Mouse (Mus musculus): ENCODE results near the gene Irak3.

GRCm38 (mm10) chr10:120182887-120183286 lies 19.0 kb downstream of the Irak3 start:
- TF ChIP-seq EP300 (IDR thresholded peaks at IDR 0.05; ENCODE audit: insufficient read depth, low read depth, low read length), result no peak
- TF ChIP-seq POLR2A (IDR thresholded peaks at IDR 0.05; ENCODE audit: insufficient read depth, low read length), result no peak
- TF ChIP-seq CTCF (IDR thresholded peaks at IDR 0.05; ENCODE audit: low read depth, low read length), result no peak

Measured in ES-Bruce4 (cell line).